Mouse (Mus musculus) erythroblast, embryonic 14.5 days (primary cell): ENCODE measurements around the gene Fastkd5.

Experiments used
- GATA1 ChIP-seq: IDR thresholded peaks from 2 replicates; pipeline ENCODE4 v1.6.1; 2012; ENCODE audit warnings: low read length, inconsistent platforms, mixed read lengths
- TAL1 ChIP-seq: IDR thresholded peaks from 3 replicates; pipeline ENCODE4 v1.6.1; 2012; ENCODE audit warnings: low read length, inconsistent platforms, mixed read lengths

- TF ChIP-seq GATA1 (no peak), TAL1 (no peak)
Measured at GRCm38 (mm10) chr2:130679154-130679553, 49.3 kb upstream of the Fastkd5 start.
